Mouse (Mus musculus) brain, embryonic 14.5 days (tissue): ENCODE data around the gene Rpl27a.

Experiments
- CTCF ChIP-seq: fragments of 200-500 bp; IDR thresholded peaks from 2 replicates; pipeline ENCODE4 v1.5.1; 2012; ENCODE audit warnings: inconsistent platforms, mild to moderate bottlenecking, moderate library complexity, borderline replicate concordance; ENCODE audit not compliant: insufficient read depth, insufficient read length; ENCODE audit errors: extremely low read depth
- POLR2A ChIP-seq: fragments of 200-500 bp; IDR thresholded peaks from 2 replicates; pipeline ENCODE4 v1.6.1; 2012; ENCODE audit warnings: mild to moderate bottlenecking, inconsistent platforms, borderline replicate concordance; ENCODE audit not compliant: poor library complexity, insufficient read depth, insufficient read length, severe bottlenecking; ENCODE audit errors: extremely low read depth

DNA sequence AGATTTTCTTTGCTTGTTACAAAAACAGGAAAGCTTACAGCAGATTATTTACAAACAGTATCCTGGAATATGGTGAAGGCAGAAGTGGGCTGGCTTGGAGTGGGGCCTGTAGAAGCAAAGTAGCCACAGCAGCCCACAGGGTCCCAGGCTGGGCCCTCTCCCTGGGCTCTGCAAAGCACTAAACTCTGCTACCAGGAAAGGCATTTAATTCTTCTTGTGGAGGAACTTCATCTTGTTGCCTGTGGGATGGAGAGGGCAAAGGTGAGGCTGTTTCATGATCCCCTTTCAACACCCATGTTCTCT lies 5.4 kb downstream of the Rpl27a start:
- no peak for TF ChIP-seq CTCF
- no peak for TF ChIP-seq POLR2A
